Mouse (Mus musculus): ENCODE data around the gene B3gnt2. TPM values are rescaled to one million over a fixed set of nuclear protein-coding genes. Genes with fewer than 3 reads are reported as not detected.

B3gnt2 gene
- polyA plus RNA-seq, 1 experiment from 2014 or later, result 12.7 TPM

- WGBS, result 83% methylated on average over 2 of the region's 2 CpGs
- H3K4me1 ChIP-seq (replicated peaks; ENCODE audit: control insufficient read depth, insufficient read depth, low read length), result peaks cover 6% of the 10 kb centered on the region; the same call in 1 of the 2 replicates
- no peak overlapping the region for H3K4me3 ChIP-seq (ENCODE audit: low read length)
- 0 out of 2 replicates have a peak, but pooled peaks cover 2% of the 10 kb centered on the region for H3K9me3 ChIP-seq (ENCODE audit: control insufficient read depth, low read length)
- no peaks in the 10 kb centered on the region for H3K27me3 ChIP-seq (ENCODE audit: control insufficient read depth, insufficient read depth, low read depth, low read length)
- H3K4me2 ChIP-seq (ENCODE audit: low read depth, low read length), result no peak overlapping the region
- H3K9ac ChIP-seq (ENCODE audit: low read length), result no peak overlapping the region
- H3K27ac ChIP-seq (ENCODE audit: low read length), result no peak overlapping the region
- no peaks in the 10 kb centered on the region for H3K36me3 ChIP-seq (ENCODE audit: control insufficient read depth, insufficient read depth, low read length)
- 0 out of 2 replicates have a peak, but pooled peaks have one; percentile 28 for ATAC-seq (ENCODE audit: low read depth)
These were observed 80.0 kb downstream of the B3gnt2 start for GRCm38 (mm10) chr11:22780761-22781160.

- 0 out of 2 replicates have a peak, but pooled peaks cover 2% of the 10 kb centered on the region for H3K9me3 ChIP-seq (ENCODE audit: control insufficient read depth, low read length)
- no peak overlapping the region for H3K4me2 ChIP-seq (ENCODE audit: low read depth, low read length)
- peak; percentile 67 for ATAC-seq (ENCODE audit: low read depth)
- H3K4me3 ChIP-seq (ENCODE audit: low read length), result no peak overlapping the region
- H3K36me3 ChIP-seq (ENCODE audit: control insufficient read depth, insufficient read depth, low read length), result no peaks in the 10 kb centered on the region
- H3K27ac ChIP-seq (ENCODE audit: low read length), result peak overlapping the region; percentile 30; the same call in 1 of the 2 replicates
- peaks cover 6% of the 10 kb centered on the region; the same call in 1 of the 2 replicates for H3K4me1 ChIP-seq (replicated peaks; ENCODE audit: control insufficient read depth, insufficient read depth, low read length)
- 51% methylated on average over 6 of the region's 6 CpGs for WGBS
- no peak overlapping the region for H3K9ac ChIP-seq (ENCODE audit: low read length)
- H3K27me3 ChIP-seq (ENCODE audit: control insufficient read depth, insufficient read depth, low read depth, low read length), result no peaks in the 10 kb centered on the region
These were observed 80.8 kb downstream of the B3gnt2 start for GRCm38 (mm10) chr11:22779821-22780551.

- 76% methylated on average over 3 of the region's 3 CpGs for WGBS
- Histone ChIP-seq H3K27ac (ENCODE audit: low read length) (no peak overlapping the region), H3K9ac (ENCODE audit: low read length) (no peak overlapping the region), H3K9me3 (ENCODE audit: control insufficient read depth, low read length) (0 out of 2 replicates have a peak, but pooled peaks cover 2% of the 10 kb centered on the region), H3K4me3 (ENCODE audit: low read length) (no peak overlapping the region), H3K4me2 (ENCODE audit: low read depth, low read length) (no peak overlapping the region), H3K36me3 (ENCODE audit: control insufficient read depth, insufficient read depth, low read length) (no peaks in the 10 kb centered on the region), H3K4me1 (replicated peaks; ENCODE audit: control insufficient read depth, insufficient read depth, low read length) (peaks cover 6% of the 10 kb centered on the region; the same call in 1 of the 2 replicates), H3K27me3 (ENCODE audit: control insufficient read depth, insufficient read depth, low read depth, low read length) (no peaks in the 10 kb centered on the region)
- ATAC-seq (ENCODE audit: low read depth), result no peak
These were observed 82.2 kb downstream of the B3gnt2 start for GRCm38 (mm10) chr11:22778596-22778995.

- no peak for ATAC-seq (ENCODE audit: low read depth)
- 94% methylated on average over 2 of the region's 2 CpGs for WGBS
- Histone ChIP-seq H3K9ac (ENCODE audit: low read length) (no peak overlapping the region), H3K4me2 (ENCODE audit: low read depth, low read length) (no peak overlapping the region), H3K36me3 (ENCODE audit: control insufficient read depth, insufficient read depth, low read length) (no peaks in the 10 kb centered on the region), H3K9me3 (ENCODE audit: control insufficient read depth, low read length) (0 out of 2 replicates have a peak, but pooled peaks cover 2% of the 10 kb centered on the region), H3K4me3 (ENCODE audit: low read length) (no peak overlapping the region), H3K4me1 (replicated peaks; ENCODE audit: control insufficient read depth, insufficient read depth, low read length) (peaks cover under 1% of the 10 kb centered on the region; the same call in 1 of the 2 replicates), H3K27me3 (ENCODE audit: control insufficient read depth, insufficient read depth, low read depth, low read length) (no peaks in the 10 kb centered on the region), H3K27ac (ENCODE audit: low read length) (no peak overlapping the region)
These were observed 83.2 kb downstream of the B3gnt2 start for GRCm38 (mm10) chr11:22777531-22777930.

- whole genome bisulfite sequencing, result 80% methylated on average over 2 of the region's 2 CpGs
- H3K27me3 ChIP-seq (ENCODE audit: control insufficient read depth, insufficient read depth, low read depth, low read length), result no peaks in the 10 kb centered on the region
- H3K27ac ChIP-seq (ENCODE audit: low read length), result no peak overlapping the region
- no peak overlapping the region for H3K9ac ChIP-seq (ENCODE audit: low read length)
- 0 out of 2 replicates have a peak, but pooled peaks cover 2% of the 10 kb centered on the region for H3K9me3 ChIP-seq (ENCODE audit: control insufficient read depth, low read length)
- H3K4me2 ChIP-seq (ENCODE audit: low read depth, low read length), result no peak overlapping the region
- ATAC-seq (ENCODE audit: low read depth), result no peak
- H3K4me3 ChIP-seq (ENCODE audit: low read length), result no peak overlapping the region
- no peaks in the 10 kb centered on the region for H3K36me3 ChIP-seq (ENCODE audit: control insufficient read depth, insufficient read depth, low read length)
- H3K4me1 ChIP-seq (replicated peaks; ENCODE audit: control insufficient read depth, insufficient read depth, low read length), result no peaks in the 10 kb centered on the region
These were observed 85.9 kb downstream of the B3gnt2 start for GRCm38 (mm10) chr11:22774821-22775220.

GRCm38 (mm10) chr11:22766238-22766637, 94.5 kb downstream of the B3gnt2 start:
- no peaks in the 10 kb centered on the region for H3K9me3 ChIP-seq (ENCODE audit: control insufficient read depth, low read length)
- H3K27ac ChIP-seq (ENCODE audit: low read length), result no peak overlapping the region
- no peaks in the 10 kb centered on the region for H3K27me3 ChIP-seq (ENCODE audit: control insufficient read depth, insufficient read depth, low read depth, low read length)
- no peak overlapping the region for H3K9ac ChIP-seq (ENCODE audit: low read length)
- H3K4me3 ChIP-seq (ENCODE audit: low read length), result no peak overlapping the region
- no peak for ATAC-seq (ENCODE audit: low read depth)
- no peak overlapping the region for H3K4me2 ChIP-seq (ENCODE audit: low read depth, low read length)
- 71% methylated on average over 2 of the region's 2 CpGs for WGBS
- no peaks in the 10 kb centered on the region for H3K36me3 ChIP-seq (ENCODE audit: control insufficient read depth, insufficient read depth, low read length)
- H3K4me1 ChIP-seq (replicated peaks; ENCODE audit: control insufficient read depth, insufficient read depth, low read length), result no peaks in the 10 kb centered on the region

- no peak overlapping the region for H3K4me2 ChIP-seq (ENCODE audit: low read depth, low read length)
- H3K36me3 ChIP-seq (ENCODE audit: control insufficient read depth, insufficient read depth, low read length), result no peaks in the 10 kb centered on the region
- H3K27me3 ChIP-seq (ENCODE audit: control insufficient read depth, insufficient read depth, low read depth, low read length), result no peaks in the 10 kb centered on the region
- H3K9ac ChIP-seq (ENCODE audit: low read length), result no peak overlapping the region
- H3K9me3 ChIP-seq (ENCODE audit: control insufficient read depth, low read length), result no peaks in the 10 kb centered on the region
- 79% methylated on average over 4 of the region's 4 CpGs for WGBS
- no peak overlapping the region for H3K27ac ChIP-seq (ENCODE audit: low read length)
- no peaks in the 10 kb centered on the region for H3K4me1 ChIP-seq (replicated peaks; ENCODE audit: control insufficient read depth, insufficient read depth, low read length)
- no peak for ATAC-seq (ENCODE audit: low read depth)
- H3K4me3 ChIP-seq (ENCODE audit: low read length), result no peak overlapping the region
These were observed 95.3 kb downstream of the B3gnt2 start for GRCm38 (mm10) chr11:22765425-22765824.

- Histone ChIP-seq H3K9me3 (ENCODE audit: control insufficient read depth, low read length) (no peaks in the 10 kb centered on the region), H3K27me3 (ENCODE audit: control insufficient read depth, insufficient read depth, low read depth, low read length) (no peaks in the 10 kb centered on the region), H3K4me2 (ENCODE audit: low read depth, low read length) (no peak overlapping the region), H3K9ac (ENCODE audit: low read length) (no peak overlapping the region), H3K27ac (ENCODE audit: low read length) (no peak overlapping the region), H3K4me3 (ENCODE audit: low read length) (no peak overlapping the region), H3K36me3 (ENCODE audit: control insufficient read depth, insufficient read depth, low read length) (no peaks in the 10 kb centered on the region), H3K4me1 (replicated peaks; ENCODE audit: control insufficient read depth, insufficient read depth, low read length) (no peaks in the 10 kb centered on the region)
- peak; percentile 38; the same call in 1 of the 2 replicates for ATAC-seq (ENCODE audit: low read depth)
- 63% methylated on average over 4 of the region's 4 CpGs for WGBS
These were observed 97.0 kb downstream of the B3gnt2 start for GRCm38 (mm10) chr11:22763556-22764295.

GRCm38 (mm10) chr11:22763055-22763454, 97.7 kb downstream of the B3gnt2 start:
- no peaks in the 10 kb centered on the region for H3K4me1 ChIP-seq (replicated peaks; ENCODE audit: control insufficient read depth, insufficient read depth, low read length)
- H3K4me2 ChIP-seq (ENCODE audit: low read depth, low read length), result no peak overlapping the region
- no peak overlapping the region for H3K27ac ChIP-seq (ENCODE audit: low read length)
- H3K9ac ChIP-seq (ENCODE audit: low read length), result no peak overlapping the region
- 63% methylated on average over 1 of the region's 1 CpGs for WGBS
- no peaks in the 10 kb centered on the region for H3K27me3 ChIP-seq (ENCODE audit: control insufficient read depth, insufficient read depth, low read depth, low read length)
- no peaks in the 10 kb centered on the region for H3K9me3 ChIP-seq (ENCODE audit: control insufficient read depth, low read length)
- ATAC-seq (ENCODE audit: low read depth), result no peak
- H3K36me3 ChIP-seq (ENCODE audit: control insufficient read depth, insufficient read depth, low read length), result no peaks in the 10 kb centered on the region
- no peak overlapping the region for H3K4me3 ChIP-seq (ENCODE audit: low read length)
